Mouse (Mus musculus): ENCODE measurements at regions not wholly inside any gene's neighbourhood (a gene's known extent, or its start where the extent isn't known, plus 50 kb on each side); places are given as distances from the start of the nearest gene placed in this dataset.

DNA sequence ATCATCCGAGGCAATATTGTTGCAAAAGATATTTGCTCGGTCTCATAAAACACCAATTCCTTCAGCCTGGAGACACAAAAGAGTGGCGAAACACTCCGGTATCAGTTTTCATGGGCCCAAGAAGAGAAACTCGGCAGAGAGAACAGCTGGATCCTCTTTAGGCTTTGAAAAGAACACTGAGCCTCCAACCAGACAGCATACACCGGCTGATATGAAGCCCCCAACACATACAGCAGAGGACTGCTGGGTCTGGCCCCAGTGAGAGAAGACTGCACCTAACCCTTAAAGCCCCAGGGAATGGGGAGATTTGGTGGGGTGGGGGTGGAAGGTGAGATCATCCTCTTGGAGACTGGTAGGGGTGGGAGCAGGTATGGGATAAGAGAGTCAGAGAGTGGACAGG, 147.9 kb downstream of the Rchy1 start:
- Histone ChIP-seq H3K27ac (ENCODE audit: insufficient read depth, low read depth) (no peak overlapping the region), H3K9ac (ENCODE audit: insufficient read depth, low read depth) (no peak overlapping the region), H3K36me3 (replicated peaks in 1 of 2; ENCODE audit: control insufficient read depth in 1 of 2, insufficient read depth in 1 of 2, low read length in 1 of 2) (no peaks in the 10 kb centered on the region), H3K4me3 (replicated peaks in 1 of 3; ENCODE audit: low read depth in 2 of 3, low read length in 2 of 3, poor library complexity in 1 of 3) (no peak overlapping the region), H3K4me1 (ENCODE audit: control insufficient read depth in 1 of 2, insufficient read depth in 2 of 2) (no peaks in the 10 kb centered on the region), H3K79me2 (replicated peaks; ENCODE audit: control insufficient read depth, extremely low read depth, insufficient read depth, poor library complexity, severe bottlenecking) (no peaks in the 10 kb centered on the region), H3K9me3 (replicated peaks; ENCODE audit: low read length) (no peaks in the 10 kb centered on the region), H3K27me3 (replicated peaks) (no peaks in the 10 kb centered on the region), H3K4me2 (ENCODE audit: insufficient read depth, low read depth, poor library complexity, severe bottlenecking) (no peak overlapping the region)
- in situ Hi-C loops (cut with MboI; ENCODE audit: low pct_ligation_motif_present, low pct_unique_long_range_greater_than_20kb, low sequenced_read_pairs) = no loop called here
- TF ChIP-seq TBP (conservative IDR thresholded peaks at IDR 0.05; ENCODE audit: low read depth, low read length) (no peak), ETS1 (conservative IDR thresholded peaks at IDR 0.05; ENCODE audit: low read depth, low read length) (no peak), SIN3A (IDR thresholded peaks at IDR 0.05; ENCODE audit: low read length) (no peak), HCFC1 (IDR thresholded peaks at IDR 0.05; ENCODE audit: low read depth, low read length) (no peak), NRF1 (IDR thresholded peaks at IDR 0.05; ENCODE audit: low read depth, low read length) (no peak), BHLHE40 (IDR thresholded peaks at IDR 0.05; ENCODE audit: low read depth, low read length) (no peak), ZMIZ1 (IDR thresholded peaks at IDR 0.05; ENCODE audit: low read depth, low read length) (no peak), IRF4 (IDR thresholded peaks at IDR 0.05; ENCODE audit: low read depth, low read length) (no peak), ZKSCAN1 (IDR thresholded peaks at IDR 0.05; ENCODE audit: borderline replicate concordance, low read depth, low read length) (no peak), MYC (IDR thresholded peaks at IDR 0.05; ENCODE audit: low read depth, low read length) (no peak)
- DNase-seq (ENCODE audit: extremely low read depth) = no peak
- dilution Hi-C loops (cut with MboI; ENCODE audit: extremely low pct_ligation_motif_present, extremely low pct_unique_long_range_greater_than_20kb, low sequenced_read_pairs) = no loop called here

GRCm38 (mm10) chr5:91814417-91814762, 148.5 kb downstream of the Rchy1 start:
- Histone ChIP-seq H3K36me3 (replicated peaks in 1 of 2; ENCODE audit: control insufficient read depth in 1 of 2, insufficient read depth in 1 of 2, low read length in 1 of 2) (no peaks in the 10 kb centered on the region), H3K9ac (ENCODE audit: insufficient read depth, low read depth) (no peak overlapping the region), H3K4me2 (ENCODE audit: insufficient read depth, low read depth, poor library complexity, severe bottlenecking) (no peak overlapping the region), H3K4me3 (replicated peaks in 1 of 3; ENCODE audit: low read depth in 2 of 3, low read length in 2 of 3, poor library complexity in 1 of 3) (no peak overlapping the region), H3K27ac (ENCODE audit: insufficient read depth, low read depth) (no peak overlapping the region), H3K27me3 (replicated peaks) (no peaks in the 10 kb centered on the region), H3K79me2 (replicated peaks; ENCODE audit: control insufficient read depth, extremely low read depth, insufficient read depth, poor library complexity, severe bottlenecking) (no peaks in the 10 kb centered on the region), H3K4me1 (ENCODE audit: control insufficient read depth in 1 of 2, insufficient read depth in 2 of 2) (no peaks in the 10 kb centered on the region), H3K9me3 (replicated peaks; ENCODE audit: low read length) (no peaks in the 10 kb centered on the region)
- in situ Hi-C loops (cut with MboI; ENCODE audit: low pct_ligation_motif_present, low pct_unique_long_range_greater_than_20kb, low sequenced_read_pairs) = no loop called here
- no peak for DNase-seq (ENCODE audit: extremely low read depth)
- dilution Hi-C loops (cut with MboI; ENCODE audit: extremely low pct_ligation_motif_present, extremely low pct_unique_long_range_greater_than_20kb, low sequenced_read_pairs) = no loop called here
- TF ChIP-seq ELF1 (IDR thresholded peaks at IDR 0.05; ENCODE audit: low read depth, low read length) (no peak), BHLHE40 (IDR thresholded peaks at IDR 0.05; ENCODE audit: low read depth, low read length) (no peak), UBTF (IDR thresholded peaks at IDR 0.05; ENCODE audit: low read depth, low read length) (no peak), IRF4 (IDR thresholded peaks at IDR 0.05; ENCODE audit: low read depth, low read length) (no peak), POLR2AphosphoS2 (IDR thresholded peaks at IDR 0.05; ENCODE audit: low read depth, low read length) (no peak), MYC (IDR thresholded peaks at IDR 0.05; ENCODE audit: low read depth, low read length) (no peak), CTCF (conservative IDR thresholded peaks at IDR 0.05 in 1 of 2, IDR thresholded peaks at IDR 0.05 in 1 of 2; ENCODE audit: low read depth in 2 of 2, low read length in 2 of 2) (no peak), JUN (IDR thresholded peaks at IDR 0.05; ENCODE audit: insufficient read depth, low read depth, low read length) (no peak), MEF2A (IDR thresholded peaks at IDR 0.05; ENCODE audit: borderline replicate concordance, low read depth, low read length) (no peak), PAX5 (IDR thresholded peaks at IDR 0.05; ENCODE audit: low read length) (no peak), EP300 (IDR thresholded peaks at IDR 0.05; ENCODE audit: low read length) (no peak), USF2 (conservative IDR thresholded peaks at IDR 0.05; ENCODE audit: low read depth, low read length) (no peak), HCFC1 (IDR thresholded peaks at IDR 0.05; ENCODE audit: low read depth, low read length) (no peak), TCF12 (IDR thresholded peaks at IDR 0.05; ENCODE audit: low read depth, low read length) (no peak)
